Mouse (Mus musculus) thymus, postnatal 14 days (tissue): ENCODE data around the gene Usp46.
"Not testable (repeated sequence)": the region's sequence is repeated elsewhere in the genome, so short reads cannot be mapped to it uniquely, and the experiment has no call there.

Experiments used
- DNase-seq: peaks from one replicate; pipeline ENCODE4 v3.0.0; 2021

The Usp46 gene

DNA sequence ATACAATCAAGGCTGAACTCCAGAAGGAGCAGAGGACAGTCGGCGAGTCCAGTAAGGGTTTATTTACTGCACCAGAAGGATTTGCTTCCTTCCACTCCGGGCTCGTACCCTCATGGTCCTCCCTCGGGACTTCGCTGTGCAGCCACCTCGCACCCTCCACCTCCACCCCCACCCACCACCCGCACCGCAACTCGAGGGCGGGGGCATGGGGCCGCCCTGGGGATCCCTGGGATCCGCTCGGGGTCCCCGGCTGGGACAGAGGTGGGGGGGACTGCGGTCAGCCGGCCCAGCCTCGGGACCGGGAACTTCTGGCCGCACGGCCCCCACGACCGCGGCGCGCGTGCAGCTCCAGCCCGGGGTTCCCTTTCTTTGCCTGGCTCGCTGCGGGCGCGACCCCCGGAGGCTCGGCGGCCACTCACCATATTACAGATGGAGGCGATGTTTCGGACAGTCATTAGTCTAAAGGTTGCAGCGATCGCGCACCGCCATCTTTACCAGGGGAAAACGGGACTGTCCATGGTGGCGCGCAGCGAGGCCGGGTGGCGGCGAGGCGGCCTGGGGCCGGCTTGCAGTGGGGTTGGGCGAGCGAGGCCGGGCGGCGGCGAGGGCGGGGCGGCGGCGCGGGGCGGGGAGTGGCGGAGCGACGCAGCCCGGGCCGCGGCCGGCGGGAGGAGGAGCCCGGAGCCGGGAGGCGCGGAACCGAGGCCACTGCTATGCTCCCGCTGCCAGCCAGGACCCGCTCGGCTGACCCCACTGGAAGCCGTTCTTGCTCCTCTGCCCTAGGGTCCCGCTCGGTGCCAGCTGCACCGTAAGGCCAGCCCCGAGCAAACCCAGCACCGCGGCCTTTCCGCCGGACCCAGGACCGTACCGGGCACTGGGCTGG, at the start of gene Usp46:
TSS of gene Usp46 (minus strand) at position 601 of the 883 bp plus-strand sequence.
- peak; percentile 81 for DNase-seq

DNA sequence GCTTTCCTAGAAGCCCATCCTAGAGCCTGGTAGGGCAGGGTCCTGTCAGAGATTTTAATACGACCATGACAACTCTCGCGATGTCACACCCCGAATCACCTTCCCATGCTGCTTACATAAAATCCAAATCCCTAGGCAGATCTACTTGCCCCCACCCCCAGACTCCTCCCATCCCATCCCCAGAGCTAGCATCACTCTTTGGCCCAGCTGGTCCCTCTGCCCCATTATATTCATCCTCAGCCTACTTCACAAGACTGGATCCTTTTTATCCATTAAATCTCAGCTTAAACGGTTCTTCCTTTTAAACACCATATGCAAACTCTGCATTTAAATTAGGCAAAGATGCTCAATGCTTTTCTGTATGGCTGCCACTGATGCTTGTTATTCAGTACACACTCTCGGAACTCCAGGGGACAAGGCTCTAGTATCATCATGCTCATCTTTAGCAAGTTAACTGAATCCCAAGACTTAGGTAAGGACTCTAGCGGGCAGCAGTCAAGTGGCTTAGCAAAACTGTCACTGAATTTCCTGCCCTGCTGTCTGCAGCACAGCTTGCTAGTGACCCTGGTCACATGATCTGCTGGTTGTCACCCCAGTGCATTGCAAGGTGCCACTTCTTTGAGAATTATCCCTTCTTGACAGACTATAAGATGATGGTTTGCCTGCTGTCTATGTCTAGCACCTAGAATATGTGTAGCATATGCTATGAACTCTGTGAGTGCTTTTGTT, 45.9 kb upstream of the Usp46 start:
- DNase-seq, result no peak

DNA sequence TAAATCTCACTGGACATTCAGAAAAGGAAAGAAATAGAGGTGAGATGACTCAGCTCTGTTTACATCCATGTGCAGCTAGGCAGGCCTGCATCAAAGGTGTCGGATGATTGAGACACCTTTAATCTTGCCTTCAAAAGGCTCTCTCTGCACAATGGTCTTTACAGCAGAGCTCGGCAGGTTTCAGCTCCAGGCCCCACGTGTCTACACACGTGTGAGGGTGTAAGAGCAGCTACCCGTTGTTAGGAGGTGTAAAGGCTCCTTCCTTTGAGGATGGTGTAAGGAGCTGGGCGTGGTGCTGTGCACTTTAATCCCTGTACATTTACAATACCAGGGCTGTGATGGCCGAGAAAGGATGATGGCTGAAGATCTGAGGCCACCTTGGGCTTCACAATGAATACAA, 37.2 kb upstream of the Usp46 start:
- DNase-seq, result no peak

DNA sequence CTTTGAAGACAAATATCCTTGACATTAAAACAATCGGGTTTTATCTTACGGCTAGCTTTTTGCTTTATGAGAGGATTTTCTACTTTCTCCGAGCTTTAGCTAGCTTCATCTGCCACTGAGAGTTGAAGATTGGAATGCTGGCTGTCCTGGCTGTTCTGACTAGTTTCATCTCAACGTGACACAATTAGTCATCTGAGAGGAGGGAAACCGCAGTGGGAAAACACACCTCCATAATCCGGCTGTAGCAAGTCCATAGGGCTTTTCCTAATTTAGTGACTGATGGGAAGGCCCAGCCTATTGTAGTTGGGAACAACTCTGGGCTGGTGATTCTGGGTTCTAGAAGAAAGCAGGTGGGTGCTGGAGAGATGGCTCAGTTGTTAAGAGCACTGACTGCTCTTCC, 33.5 kb upstream of the Usp46 start:
- no peak for DNase-seq

DNA sequence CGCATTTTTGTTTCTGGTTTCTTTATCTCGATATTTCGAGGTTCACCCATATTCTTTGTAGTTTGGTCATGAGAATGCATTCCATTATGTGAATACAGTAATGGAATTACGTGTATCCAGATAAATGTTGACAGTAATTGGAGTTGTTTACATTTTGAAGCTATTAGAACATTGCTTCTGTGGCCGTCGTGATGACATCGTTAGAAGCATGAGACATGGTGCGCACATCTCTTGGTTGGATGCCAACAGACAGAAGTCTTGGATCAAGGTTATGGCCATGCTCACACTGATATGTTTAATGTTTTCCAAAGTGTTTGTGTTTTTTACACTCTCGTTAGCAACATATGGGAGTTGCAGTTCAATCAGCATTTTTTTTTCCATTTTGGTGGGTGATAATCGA, 30.8 kb upstream of the Usp46 start:
- DNase-seq, result no peak

DNA sequence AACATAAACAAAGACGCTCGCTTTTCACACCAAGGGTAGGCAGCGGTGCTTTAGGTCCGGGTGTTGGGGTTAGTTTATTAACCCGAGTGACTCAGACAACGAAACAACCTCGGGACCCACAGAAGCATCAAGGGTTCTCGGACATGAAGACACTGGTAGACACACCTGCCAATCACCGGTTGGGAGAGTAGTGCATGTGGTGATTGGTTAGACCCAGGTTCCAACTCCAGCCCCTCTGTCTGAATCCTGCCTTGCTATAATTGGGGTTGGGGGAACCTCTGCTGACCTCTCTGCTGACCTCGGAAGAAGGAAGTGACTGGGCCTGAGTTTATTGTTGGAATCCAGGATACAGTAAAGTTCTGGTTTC, 29.6 kb upstream of the Usp46 start:
- DNase-seq, result no peak

DNA sequence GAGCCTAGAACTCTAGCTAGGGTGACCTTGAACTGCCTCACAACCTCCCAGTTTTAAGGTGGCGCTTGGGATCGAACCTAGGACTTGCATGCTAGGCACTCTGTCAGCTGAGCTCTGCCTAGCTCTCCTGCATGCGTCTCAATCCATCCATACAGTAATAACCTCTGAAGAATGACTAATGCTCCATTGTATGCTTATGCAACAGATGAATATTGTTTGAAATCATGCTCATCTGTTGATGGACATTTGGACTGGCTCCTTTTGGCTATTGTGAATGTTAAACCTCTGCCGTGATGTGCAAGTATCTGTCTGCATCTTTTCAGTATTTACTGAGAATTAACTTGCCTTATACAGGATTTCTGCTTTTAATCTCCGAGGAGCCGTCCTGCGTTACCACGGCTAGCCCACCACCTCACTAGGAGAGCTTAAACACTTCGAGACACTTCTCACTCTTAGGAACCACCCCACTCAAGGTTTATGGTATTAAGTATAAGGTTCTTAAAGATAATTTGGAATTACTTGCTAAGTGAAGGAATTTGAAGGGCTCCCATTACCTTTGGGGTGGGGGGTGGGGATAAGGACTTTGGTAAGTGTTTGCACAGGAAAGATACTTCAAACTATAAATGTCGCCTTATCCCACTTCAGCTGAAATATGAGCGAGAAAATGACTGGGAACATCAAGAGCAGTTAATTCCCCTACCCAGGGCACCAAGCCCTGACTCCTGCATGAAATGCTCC, 29.1 kb upstream of the Usp46 start:
- no peak for DNase-seq

DNA sequence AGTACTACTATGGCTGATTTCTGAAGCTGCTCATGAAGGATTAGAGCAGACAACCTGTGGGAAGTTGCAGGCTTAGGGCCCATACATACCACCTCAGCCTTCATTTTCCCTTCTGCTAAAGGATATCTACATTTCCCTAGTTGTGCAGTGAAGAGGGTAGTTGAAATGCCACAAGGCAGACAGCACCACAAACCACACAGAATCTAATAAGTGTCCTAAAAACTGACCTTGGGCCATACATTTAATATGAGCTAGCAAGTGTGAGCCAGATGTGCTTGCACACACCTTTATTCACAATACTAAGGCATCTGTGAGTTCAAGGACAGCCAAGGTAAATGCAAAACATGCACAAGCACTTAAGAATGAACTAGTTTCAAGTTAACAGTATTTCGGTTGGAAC, 27.8 kb upstream of the Usp46 start:
- DNase-seq, result no peak

DNA sequence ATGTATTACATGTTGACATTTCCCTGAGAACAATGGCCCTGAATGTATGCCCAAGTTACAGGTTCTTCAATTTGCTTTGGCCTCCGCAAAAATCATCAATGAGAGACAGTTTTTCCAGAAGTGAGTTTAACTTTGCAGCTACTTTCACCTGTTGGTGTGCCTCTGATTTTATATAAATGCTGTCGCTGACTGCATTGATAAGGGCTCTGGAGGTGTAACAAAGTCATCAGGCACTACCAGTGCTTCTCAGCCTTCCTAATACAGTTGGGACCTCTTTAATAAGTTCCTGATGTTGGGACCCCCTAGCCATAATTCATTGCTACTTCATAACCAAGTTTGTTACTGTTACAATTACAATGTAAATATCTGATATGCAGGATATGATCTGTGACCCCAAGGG, 27.4 kb upstream of the Usp46 start:
- DNase-seq, result no peak

DNA sequence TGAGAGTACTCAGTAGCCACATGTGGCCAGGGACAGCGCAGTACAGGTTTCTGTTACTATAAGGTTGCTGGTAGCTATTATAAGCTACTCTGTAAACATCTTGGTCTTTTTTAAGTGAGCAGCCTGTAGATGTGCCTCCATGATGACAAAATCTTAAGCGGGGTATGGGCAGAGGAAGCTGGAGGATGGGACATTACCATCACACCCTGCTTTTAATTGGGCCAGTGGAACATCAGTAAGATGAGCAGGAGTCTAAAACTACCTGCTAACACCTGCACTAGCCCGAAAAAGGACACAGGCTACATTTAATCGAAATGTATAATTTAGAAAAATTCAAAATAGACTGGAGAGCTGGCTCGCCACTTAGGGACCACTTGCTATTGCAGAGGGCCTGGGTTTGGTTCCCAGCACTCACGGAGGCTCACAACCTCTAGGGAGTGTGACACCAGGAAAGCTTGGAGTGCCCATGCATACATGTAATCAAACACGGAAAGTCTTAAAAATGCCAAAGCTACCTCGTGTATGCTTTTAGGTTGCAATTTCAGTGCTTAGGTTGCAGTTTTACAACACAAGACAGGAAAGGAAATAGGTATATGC, 26.7 kb upstream of the Usp46 start:
- DNase-seq, result no peak

DNA sequence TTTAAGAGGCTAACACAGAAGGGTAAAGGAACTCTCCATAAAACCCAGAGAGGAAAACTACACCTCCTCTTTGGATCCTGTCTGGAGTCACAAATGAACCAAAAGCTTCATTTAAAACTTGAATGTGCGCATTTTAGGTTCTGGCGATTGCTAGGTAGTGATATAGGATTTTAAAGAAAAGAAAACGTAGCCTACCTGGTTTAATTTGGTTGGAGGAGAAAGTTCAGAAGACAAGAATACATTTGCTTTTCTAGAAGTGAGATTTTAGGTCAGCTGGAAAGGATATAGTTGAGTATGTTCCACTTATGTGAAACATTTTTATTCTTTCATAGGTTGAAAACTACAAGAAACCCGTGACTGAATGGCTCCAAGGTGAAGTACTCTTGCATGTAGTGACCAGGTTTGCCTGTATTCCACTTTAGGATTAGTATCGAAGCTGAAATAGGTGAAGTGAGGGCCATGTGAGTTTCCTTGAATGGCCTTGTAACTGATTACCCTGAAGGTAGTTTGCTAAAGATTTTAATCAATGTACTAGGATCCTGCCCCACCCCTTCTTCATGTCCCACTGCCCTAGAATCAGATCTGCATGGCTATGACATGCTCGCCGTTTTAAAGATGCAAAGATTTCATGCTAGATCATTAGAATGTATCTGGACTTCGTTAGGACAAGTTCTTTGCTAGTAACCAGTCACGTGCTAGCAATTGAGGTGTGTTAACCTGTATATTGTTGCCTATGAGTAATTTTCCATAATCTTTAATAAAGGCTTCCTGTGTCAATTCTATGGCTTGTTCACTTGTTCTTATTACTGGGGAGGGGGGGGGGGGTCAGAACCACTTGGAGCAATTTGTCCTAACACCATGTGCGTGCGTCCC, 25.6 kb upstream of the Usp46 start:
- no peak for DNase-seq

DNA sequence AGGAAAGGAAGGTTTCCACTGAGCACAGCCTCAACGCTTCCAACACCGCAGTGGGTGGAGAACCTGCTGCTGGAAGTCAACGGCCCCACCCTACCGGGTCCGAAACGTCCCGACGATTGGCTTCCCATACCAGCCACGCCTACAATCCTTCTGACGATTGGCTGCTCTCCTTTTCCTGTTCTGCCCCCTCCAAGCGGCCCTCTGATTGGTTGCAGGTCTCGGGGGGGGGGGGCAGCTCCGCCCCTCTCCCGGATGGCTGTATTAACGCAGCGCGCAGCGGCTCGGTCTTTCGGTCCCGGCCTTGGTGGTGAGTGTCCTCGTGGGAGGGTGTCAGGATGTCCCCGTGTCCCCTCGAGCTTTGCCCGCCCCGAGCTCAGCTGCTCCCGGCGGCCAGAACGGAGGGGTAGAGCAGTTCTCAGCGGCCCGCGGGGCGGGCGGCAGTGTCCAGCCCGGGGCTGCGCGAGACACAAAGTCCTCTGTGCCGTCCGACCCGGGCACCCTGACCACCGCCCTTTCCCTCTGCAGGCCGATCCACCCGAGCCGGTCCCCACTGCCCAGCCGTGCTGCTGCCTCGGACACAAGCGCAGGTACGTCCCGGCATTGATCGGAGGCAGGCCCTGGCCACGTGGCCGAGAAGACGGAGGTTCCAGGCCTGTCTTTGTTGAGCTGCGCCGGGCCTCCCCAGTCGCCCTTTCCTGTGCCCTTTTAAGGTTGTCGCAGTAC, 24.8 kb upstream of the Usp46 start:
- peak; percentile 93 for DNase-seq

DNA sequence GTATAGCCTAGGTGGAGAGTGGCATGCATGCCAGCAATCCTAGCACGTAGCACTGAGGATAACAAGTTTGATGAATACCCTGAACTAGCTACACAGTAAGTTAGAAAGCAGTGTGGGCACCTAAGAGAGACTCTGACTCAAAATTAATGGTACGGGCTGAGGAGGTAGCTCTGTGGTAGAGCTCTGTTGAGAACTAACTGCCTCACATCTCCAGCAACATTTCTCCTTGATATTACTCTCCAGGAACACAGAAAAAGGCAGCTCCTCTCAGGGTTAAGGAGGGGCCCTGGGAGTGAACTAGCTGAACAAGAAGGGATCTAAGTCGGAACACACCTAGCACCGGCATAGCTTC, 24.2 kb upstream of the Usp46 start:
- DNase-seq, result no peak

DNA sequence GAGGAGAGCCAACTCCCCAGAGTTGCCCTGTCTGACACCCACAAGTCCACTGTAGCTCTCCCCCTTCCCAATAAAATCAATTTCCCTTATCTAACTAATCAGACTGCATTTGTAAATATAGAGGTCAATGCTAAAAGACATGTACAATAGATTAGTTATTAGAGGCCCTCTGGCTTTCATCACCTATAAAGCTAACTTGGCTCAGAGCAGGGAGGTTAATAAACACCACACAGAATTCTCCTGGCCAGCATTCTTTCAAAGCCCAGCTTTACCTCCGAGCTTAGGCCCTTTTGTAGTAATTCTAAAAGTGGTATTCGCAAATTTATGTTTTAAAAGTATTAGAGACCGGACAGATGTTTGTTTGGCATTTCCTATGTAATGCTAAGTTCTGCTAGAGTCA, 21.4 kb upstream of the Usp46 start:
- no peak for DNase-seq

DNA sequence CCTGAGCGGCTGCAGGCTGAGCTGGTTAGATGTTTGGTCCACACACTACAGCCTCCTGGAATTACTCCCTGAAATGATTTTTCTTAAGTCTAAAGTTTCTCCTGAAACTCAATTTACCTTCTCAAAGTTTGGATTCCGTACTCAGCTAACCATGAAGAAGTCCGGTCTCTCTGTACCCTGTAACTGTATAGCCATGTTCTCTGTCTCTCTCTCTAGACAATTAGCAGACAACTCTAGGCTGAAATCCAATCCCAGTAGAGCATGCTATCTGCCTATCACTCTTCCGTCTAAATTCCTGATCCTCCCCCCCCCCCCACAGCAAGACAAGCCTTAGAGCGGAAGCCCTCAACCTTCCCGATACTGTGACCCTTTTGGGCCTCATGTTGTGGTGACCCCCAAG, 13.5 kb upstream of the Usp46 start:
- DNase-seq, result no peak

DNA sequence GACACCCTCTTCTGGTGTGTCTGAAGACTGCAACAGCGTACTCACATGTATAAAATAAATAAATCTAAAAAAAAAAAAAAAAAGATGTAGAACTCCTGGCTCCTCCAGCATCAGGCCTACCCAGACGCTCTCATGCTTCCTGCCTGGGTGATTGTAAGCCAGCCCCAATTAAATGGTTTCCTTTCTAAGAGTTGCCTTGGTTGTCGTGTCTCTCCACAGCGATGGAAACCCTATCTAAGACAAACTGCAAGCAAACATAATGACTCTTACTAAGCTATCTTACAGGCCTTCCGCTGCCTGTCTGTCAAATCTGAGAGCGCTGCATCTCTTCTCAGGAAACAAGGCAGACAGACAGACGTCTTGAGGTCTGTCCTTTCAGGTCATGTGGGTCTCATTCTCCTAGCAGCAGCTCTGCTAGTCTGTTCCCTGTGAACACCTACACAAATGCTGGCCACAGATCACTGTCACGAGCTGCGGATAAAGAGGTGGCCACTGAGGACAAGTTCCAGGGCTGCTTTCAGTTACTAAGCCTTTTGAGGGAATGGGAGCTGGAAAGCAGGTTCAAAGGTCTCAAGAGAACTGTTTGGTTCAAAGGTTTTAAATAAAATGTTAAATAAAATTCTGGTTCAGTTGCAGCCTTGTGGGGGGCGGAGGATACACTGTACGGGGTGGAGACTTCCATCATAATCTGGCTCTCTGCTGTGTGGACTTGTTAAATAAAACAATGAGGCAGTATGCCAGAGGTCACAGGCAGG, 10.8 kb upstream of the Usp46 start:
- no peak for DNase-seq

DNA sequence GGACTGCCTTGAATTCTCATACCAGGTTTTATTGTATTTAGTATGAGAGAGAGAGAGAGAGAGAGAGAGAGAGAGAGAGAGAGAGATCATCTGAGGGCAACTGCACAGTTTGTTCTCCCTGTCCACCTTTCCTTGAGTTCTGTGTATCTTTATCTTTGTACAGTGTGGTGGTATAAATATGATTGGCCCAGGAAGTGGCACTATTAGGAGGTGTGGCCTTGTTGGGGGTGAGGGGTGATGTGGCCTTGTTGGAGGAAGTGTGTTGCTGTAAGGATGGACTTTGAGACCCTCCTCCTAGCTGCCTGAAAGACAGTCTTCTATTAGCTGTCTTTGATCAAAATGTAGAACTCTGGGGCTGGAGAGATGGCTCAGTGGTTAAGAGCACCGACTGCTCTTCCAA, 10.2 kb upstream of the Usp46 start:
- no peak for DNase-seq

DNA sequence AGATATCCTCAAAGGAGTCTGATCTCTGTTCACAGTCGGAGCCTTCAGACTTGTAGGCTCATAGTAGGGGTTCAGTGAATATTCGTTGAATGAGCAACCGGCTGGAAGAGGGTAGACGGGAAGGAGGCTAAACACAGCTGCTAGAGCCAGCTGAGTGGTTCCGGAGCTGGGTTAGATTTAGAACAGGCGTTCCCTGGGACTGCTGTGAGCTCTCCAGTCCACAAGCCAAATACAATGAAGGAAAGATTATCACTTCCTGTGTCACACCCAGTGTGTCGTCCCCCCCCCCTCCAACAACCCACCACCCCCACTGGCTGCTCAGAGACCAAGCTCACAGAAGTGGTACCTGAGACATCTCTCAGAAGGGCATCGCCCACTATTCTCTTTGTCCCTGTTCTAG, 9.7 kb upstream of the Usp46 start:
- DNase-seq, result no peak

DNA sequence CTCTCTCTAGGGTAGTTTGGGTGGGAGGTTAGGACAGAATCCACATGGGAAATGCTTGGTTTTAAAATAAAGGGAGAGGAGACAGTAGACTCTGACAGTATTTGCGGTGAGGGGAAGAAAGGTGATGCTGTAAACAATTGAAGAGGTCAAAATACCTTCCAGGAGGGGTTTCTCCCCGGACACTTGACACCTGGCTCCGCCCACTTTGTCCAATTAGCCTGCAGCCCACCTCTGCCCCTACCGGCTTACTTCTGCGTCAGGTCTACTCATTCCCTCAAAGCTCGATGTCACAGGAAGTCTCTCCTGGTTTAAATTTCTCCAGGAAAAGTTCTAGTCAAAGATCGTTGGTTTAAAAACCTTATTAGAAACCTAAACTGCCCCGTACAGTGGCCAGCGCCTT, 8.5 kb upstream of the Usp46 start:
- DNase-seq, result no peak

DNA sequence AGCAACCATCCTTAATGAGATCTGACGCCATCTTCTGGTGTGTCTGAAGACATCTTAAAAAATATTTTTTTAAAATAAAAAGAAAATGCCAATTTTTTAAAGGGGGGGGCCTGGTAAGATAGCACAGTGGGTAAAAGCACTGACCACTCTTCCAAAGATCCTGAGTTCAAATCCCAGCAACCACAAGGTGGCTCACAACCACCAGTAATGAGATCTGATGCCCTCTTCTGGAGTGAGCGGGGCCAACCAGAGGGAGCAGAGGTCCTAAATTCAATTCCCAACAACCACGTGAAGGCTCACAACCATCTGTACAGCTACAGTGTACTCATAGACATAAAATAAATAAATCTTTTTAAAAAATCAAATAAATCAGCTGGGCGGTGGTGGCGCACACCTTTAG, 2.3 kb upstream of the Usp46 start:
- DNase-seq, result not testable (repeated sequence)

DNA sequence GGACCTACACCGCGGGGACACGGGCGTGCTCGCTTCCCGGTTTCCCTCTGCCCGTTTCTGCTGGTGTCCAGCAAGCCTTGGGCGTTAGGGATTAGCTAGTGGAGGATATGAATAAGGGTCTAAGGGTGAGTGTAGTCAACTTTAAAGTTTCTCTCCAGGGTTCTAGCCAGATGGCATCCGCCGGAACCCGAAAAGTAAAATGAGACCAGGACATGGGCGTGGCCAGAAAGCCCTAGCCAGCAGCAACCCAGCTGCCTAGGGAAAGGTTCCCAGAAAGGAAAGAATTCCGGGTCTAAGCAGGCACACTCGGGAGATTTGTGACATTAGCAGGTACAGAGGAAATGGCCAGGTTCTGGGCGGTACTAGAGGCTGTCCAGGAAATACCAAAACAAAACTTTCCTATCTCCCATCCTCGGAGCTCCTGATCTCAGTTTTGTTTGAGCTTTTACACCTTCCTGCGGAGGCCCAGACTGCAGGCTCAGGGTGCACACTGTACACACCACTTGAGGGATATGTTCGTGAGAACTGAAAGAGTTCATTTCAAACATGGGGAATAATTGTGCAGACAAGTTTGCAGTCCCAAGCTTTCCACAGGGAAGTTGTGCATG, 587 bp upstream of the Usp46 start:
- peak; percentile 53 for DNase-seq
